Mouse (Mus musculus): ENCODE measurements at regions not wholly inside any gene's neighbourhood (a gene's known extent, or its start where the extent isn't known, plus 50 kb on each side); places are given as distances from the start of the nearest gene placed in this dataset.
A peak's percentile ranks its signal among the peaks of the same experiment; 100 is the strongest.

- no peak for DNase-seq
Observed at GRCm38 (mm10) chr6:116901816-116902215, 185.1 kb upstream of the Tmem72 start.

- no peak for DNase-seq
Observed at GRCm38 (mm10) chr6:116902371-116902770, 185.7 kb upstream of the Tmem72 start.

GRCm38 (mm10) chr6:116906426-116907172 lies 189.9 kb upstream of the Tmem72 start:
- DNase-seq, result no peak

GRCm38 (mm10) chr6:116910607-116911006 lies 193.9 kb upstream of the Tmem72 start:
- no peak for DNase-seq

- no peak for DNase-seq
Observed at GRCm38 (mm10) chr6:116912161-116912560, 195.4 kb upstream of the Tmem72 start.

GRCm38 (mm10) chr6:116914073-116914472 lies 197.4 kb upstream of the Tmem72 start:
- DNase-seq, result no peak

GRCm38 (mm10) chr6:116935024-116935423 lies 218.3 kb upstream of the Tmem72 start:
- DNase-seq, result no peak

- DNase-seq, result no peak
Observed at GRCm38 (mm10) chr6:116941576-116941975, 224.9 kb upstream of the Tmem72 start.

- no peak for DNase-seq
Observed at GRCm38 (mm10) chr6:116942696-116943095, 225.6 kb upstream of the Cxcl12 start.

- DNase-seq, result no peak
Observed at GRCm38 (mm10) chr6:116946083-116946732, 222.1 kb upstream of the Cxcl12 start.

- no peak for DNase-seq
Observed at GRCm38 (mm10) chr6:116959611-116960010, 208.7 kb upstream of the Cxcl12 start.

- no peak for DNase-seq
Observed at GRCm38 (mm10) chr6:116960641-116961040, 207.7 kb upstream of the Cxcl12 start.

- DNase-seq, result peak; percentile 8
Observed at GRCm38 (mm10) chr6:116966436-116966835, 201.9 kb upstream of the Cxcl12 start.

GRCm38 (mm10) chr6:116969381-116969910 lies 198.9 kb upstream of the Cxcl12 start:
- no peak for DNase-seq

GRCm38 (mm10) chr6:116974841-116975240 lies 193.5 kb upstream of the Cxcl12 start:
- no peak for DNase-seq

- peak; percentile 26 for DNase-seq
Observed at GRCm38 (mm10) chr6:116980349-116980995, 187.9 kb upstream of the Cxcl12 start.

- no peak for DNase-seq
Observed at GRCm38 (mm10) chr6:116985147-116985737, 183.1 kb upstream of the Cxcl12 start.

- DNase-seq, result no peak
Observed at GRCm38 (mm10) chr6:116986266-116987000, 181.9 kb upstream of the Cxcl12 start.

- no peak for DNase-seq
Observed at GRCm38 (mm10) chr6:116987243-116987642, 181.1 kb upstream of the Cxcl12 start.

- DNase-seq, result no peak
Observed at GRCm38 (mm10) chr6:116998948-116999682, 169.2 kb upstream of the Cxcl12 start.

GRCm38 (mm10) chr6:116999940-117000339 lies 168.4 kb upstream of the Cxcl12 start:
- no peak for DNase-seq

All from kidney, postnatal 14 days (tissue).